Mouse (Mus musculus) stomach, embryonic 15.5 days (tissue): ENCODE results near the gene Olfr749. TPM values are rescaled to one million over a fixed set of nuclear protein-coding genes. Genes with fewer than 3 reads are reported as not detected.
A peak's percentile ranks its signal among the peaks of the same experiment; 100 is the strongest.
"Not testable (repeated sequence)": the region's sequence is repeated elsewhere in the genome, so short reads cannot be mapped to it uniquely, and the experiment has no call there.

Experiments
- ATAC-seq: fragments of 200-750 bp; cut with Nextera tagmentation; 2 replicates; pipeline ENCODE4 v1.8.0; 2017; ENCODE audit warnings: low read depth, moderate number of reproducible peaks, moderate TSS enrichment; ENCODE audit not compliant: insufficient read depth, low FRiP score
- H3K27ac ChIP-seq: fragments of 300-500 bp; sonication (generic); 2 replicates; pipeline ENCODE4 v1.5.1; 2015; ENCODE audit warnings: mild to moderate bottlenecking, inconsistent platforms
- H3K27me3 ChIP-seq: fragments of 300-500 bp; sonication (generic); replicated peaks from 2 replicates; pipeline ENCODE4 v1.6.1; 2015; ENCODE audit warnings: inconsistent platforms
- H3K36me3 ChIP-seq: fragments of 300-500 bp; sonication (generic); 2 replicates; pipeline ENCODE4 v1.6.1; 2015; ENCODE audit warnings: inconsistent platforms
- H3K4me1 ChIP-seq: fragments of 300-500 bp; sonication (generic); 2 replicates; pipeline ENCODE4 v1.6.1; 2015; ENCODE audit warnings: inconsistent platforms
- H3K4me2 ChIP-seq: fragments of 300-500 bp; sonication (generic); 2 replicates; pipeline ENCODE4 v1.6.1; 2015; ENCODE audit warnings: mild to moderate bottlenecking, inconsistent platforms
- H3K4me3 ChIP-seq: fragments of 300-500 bp; sonication (generic); replicated peaks from 2 replicates; pipeline ENCODE4 v1.5.1; 2015; ENCODE audit warnings: inconsistent platforms
- H3K9ac ChIP-seq: fragments of 300-500 bp; sonication (generic); 2 replicates; pipeline ENCODE4 v1.6.1; 2015; ENCODE audit warnings: inconsistent platforms
- H3K9me3 ChIP-seq: fragments of 300-500 bp; sonication (generic); 2 replicates; pipeline ENCODE4 v1.6.1; 2016; ENCODE audit warnings: inconsistent platforms
- WGBS: fragments of 180-500 bp; shearing (Covaris S2); methylation state at CpG from one replicate; pipeline ENCODE4 v1.1.7; 2015; 5-methylcytosine and 5-hydroxymethylcytosine counted together
- polyA plus RNA-seq: library from polyadenylated mRNA; unstranded; fragments of >200 nt; fragmentation: Nextera tagmentation; extraction: Ambion mirVana; gene quantifications from 2 replicates; pipeline ENCODE4 v1.2.1, GENCODE M21; 2015

The Olfr749 gene
- polyA plus RNA-seq, result not detected in 2 replicates

GRCm38 (mm10) chr14:50744994-50745393, at the start of gene Olfr749:
Olfr749 (minus strand) TSS chr14:50745094.
- Histone ChIP-seq H3K4me3 (no peak within 1 kb of the TSS), H3K27ac (no peak within 1 kb of the TSS)
- no peak for ATAC-seq

GRCm38 (mm10) chr14:50788157-50788556, 43.3 kb upstream of the Olfr749 start:
- Histone ChIP-seq H3K27ac (no peak overlapping the region), H3K9me3 (no peaks in the 10 kb centered on the region), H3K27me3 (no peaks in the 10 kb centered on the region), H3K4me1 (0 out of 2 replicates have a peak, but pooled peaks cover 5% of the 10 kb centered on the region), H3K4me2 (no peak overlapping the region), H3K4me3 (no peak overlapping the region), H3K36me3 (no peaks in the 10 kb centered on the region), H3K9ac (no peak overlapping the region)
- ATAC-seq, result no peak
- WGBS, result 1% methylated on average over 2 of the region's 2 CpGs

More at GRCm38 (mm10) chr14:50744994-50745393, at the start of gene Olfr749:
- Histone ChIP-seq H3K9ac (no peak within 1 kb of the TSS), H3K4me1 (no peaks in the 10 kb centered on the region), H3K27me3 (no peaks in the 10 kb centered on the region), H3K9me3 (no peaks in the 10 kb centered on the region), H3K4me2 (no peak within 1 kb of the TSS), H3K36me3 (no peaks in the 10 kb centered on the region)

GRCm38 (mm10) chr14:50785251-50785637, 40.4 kb upstream of the Olfr749 start, which contains the start of gene Ttc5:
Ttc5 (minus strand) TSS chr14:50785519.
- Histone ChIP-seq H3K4me3 (peak within 1 kb of the TSS; percentile 71), H3K27me3 (no peaks in the 10 kb centered on the region), H3K36me3 (peaks cover 3% of the 10 kb centered on the region; the same call in 1 of the 2 replicates), H3K4me2 (peak within 1 kb of the TSS; percentile 55), H3K9ac (peak within 1 kb of the TSS; percentile 60), H3K9me3 (no peaks in the 10 kb centered on the region), H3K27ac (peak within 1 kb of the TSS; percentile 49; the same call in 1 of the 2 replicates), H3K4me1 (0 out of 2 replicates have a peak, but pooled peaks cover 5% of the 10 kb centered on the region)
- under 1% methylated on average over 21 of the region's 21 CpGs for WGBS
- peak; percentile 93 for ATAC-seq

GRCm38 (mm10) chr14:50784391-50785250, 39.7 kb upstream of the Olfr749 start:
- H3K9me3 ChIP-seq, result no peaks in the 10 kb centered on the region

GRCm38 (mm10) chr14:50782166-50782565, 37.3 kb upstream of the Olfr749 start:
- no peaks in the 10 kb centered on the region for H3K9me3 ChIP-seq
- H3K4me3 ChIP-seq, result no peak overlapping the region
- no peak overlapping the region for H3K27ac ChIP-seq
- H3K4me2 ChIP-seq, result no peak overlapping the region
- H3K9ac ChIP-seq, result no peak overlapping the region
- H3K36me3 ChIP-seq, result peaks cover 3% of the 10 kb centered on the region; the same call in 1 of the 2 replicates
- H3K4me1 ChIP-seq, result 0 out of 2 replicates have a peak, but pooled peaks cover 5% of the 10 kb centered on the region
- no peak for ATAC-seq
- H3K27me3 ChIP-seq, result no peaks in the 10 kb centered on the region
- 91% methylated on average over 3 of the region's 3 CpGs for WGBS

More at GRCm38 (mm10) chr14:50784391-50785250, 39.7 kb upstream of the Olfr749 start:
- H3K4me3 ChIP-seq, result peak overlapping the region; percentile 71
- peaks cover 3% of the 10 kb centered on the region; the same call in 1 of the 2 replicates for H3K36me3 ChIP-seq
- no peaks in the 10 kb centered on the region for H3K27me3 ChIP-seq
- peak overlapping the region; percentile 60 for H3K9ac ChIP-seq
- 0 out of 2 replicates have a peak, but pooled peaks cover 5% of the 10 kb centered on the region for H3K4me1 ChIP-seq
- no peak for ATAC-seq
- H3K27ac ChIP-seq, result peak overlapping the region; percentile 49; the same call in 1 of the 2 replicates
- H3K4me2 ChIP-seq, result peak overlapping the region; percentile 55
- WGBS, result 19% methylated on average over 16 of the region's 16 CpGs

GRCm38 (mm10) chr14:50771342-50771741, 26.4 kb upstream of the Olfr749 start:
- Histone ChIP-seq H3K9ac (no peak overlapping the region), H3K9me3 (no peaks in the 10 kb centered on the region), H3K27ac (no peak overlapping the region), H3K4me3 (no peak overlapping the region), H3K36me3 (peaks cover 26% of the 10 kb centered on the region), H3K4me1 (no peaks in the 10 kb centered on the region), H3K4me2 (no peak overlapping the region), H3K27me3 (no peaks in the 10 kb centered on the region)
- ATAC-seq, result no peak
- 86% methylated on average over 2 of the region's 2 CpGs for WGBS

GRCm38 (mm10) chr14:50765736-50766135, 20.8 kb upstream of the Olfr749 start:
- Histone ChIP-seq H3K27ac (no peak overlapping the region), H3K4me3 (no peak overlapping the region), H3K27me3 (no peaks in the 10 kb centered on the region), H3K9ac (no peak overlapping the region), H3K4me1 (no peaks in the 10 kb centered on the region), H3K9me3 (no peaks in the 10 kb centered on the region), H3K4me2 (no peak overlapping the region), H3K36me3 (peaks cover 14% of the 10 kb centered on the region)
- no peak for ATAC-seq
- 93% methylated on average over 6 of the region's 6 CpGs for WGBS

GRCm38 (mm10) chr14:50758416-50759085, 13.7 kb upstream of the Olfr749 start:
- WGBS, result 69% methylated on average over 5 of the region's 5 CpGs
- H3K9ac ChIP-seq, result no peak overlapping the region
- no peaks in the 10 kb centered on the region for H3K27me3 ChIP-seq
- no peaks in the 10 kb centered on the region for H3K9me3 ChIP-seq
- H3K27ac ChIP-seq, result no peak overlapping the region
- H3K36me3 ChIP-seq, result no peaks in the 10 kb centered on the region
- no peak for ATAC-seq
- no peak overlapping the region for H3K4me2 ChIP-seq
- no peak overlapping the region for H3K4me3 ChIP-seq
- H3K4me1 ChIP-seq, result no peaks in the 10 kb centered on the region

- Histone ChIP-seq H3K9me3 (no peaks in the 10 kb centered on the region), H3K27me3 (no peaks in the 10 kb centered on the region), H3K9ac (no peak overlapping the region), H3K4me3 (no peak overlapping the region), H3K4me1 (no peaks in the 10 kb centered on the region), H3K36me3 (no peaks in the 10 kb centered on the region), H3K4me2 (no peak overlapping the region), H3K27ac (no peak overlapping the region)
- WGBS, result 69% methylated on average over 2 of the region's 2 CpGs
- ATAC-seq, result no peak
These were observed 3.3 kb downstream of the Olfr749 start for GRCm38 (mm10) chr14:50741584-50741983.

- H3K9me3 ChIP-seq, result no peaks in the 10 kb centered on the region
- 69% methylated on average over 2 of the region's 2 CpGs for WGBS
- no peaks in the 10 kb centered on the region for H3K36me3 ChIP-seq
- no peak overlapping the region for H3K4me3 ChIP-seq
- no peak overlapping the region for H3K27ac ChIP-seq
- H3K9ac ChIP-seq, result no peak overlapping the region
- no peaks in the 10 kb centered on the region for H3K4me1 ChIP-seq
- H3K4me2 ChIP-seq, result no peak overlapping the region
- no peaks in the 10 kb centered on the region for H3K27me3 ChIP-seq
- no peak for ATAC-seq
These were observed 4.6 kb downstream of the Olfr749 start for GRCm38 (mm10) chr14:50740334-50740733.

- H3K4me2 ChIP-seq, ATAC-seq, H3K4me3 ChIP-seq, H3K9me3 ChIP-seq, H3K9ac ChIP-seq, H3K27me3 ChIP-seq, H3K4me1 ChIP-seq, H3K27ac ChIP-seq, H3K36me3 ChIP-seq: not testable (repeated sequence)
- WGBS, result 79% methylated on average over 4 of the region's 4 CpGs
These were observed 22.5 kb downstream of the Olfr749 start for GRCm38 (mm10) chr14:50722371-50722770.

- not testable (repeated sequence) for H3K9me3 ChIP-seq, H3K36me3 ChIP-seq, H3K27me3 ChIP-seq, H3K27ac ChIP-seq, ATAC-seq, H3K9ac ChIP-seq, H3K4me3 ChIP-seq, H3K4me2 ChIP-seq, H3K4me1 ChIP-seq
- WGBS, result 87% methylated on average over 15 of the region's 15 CpGs
These were observed 25.0 kb downstream of the Olfr749 start for GRCm38 (mm10) chr14:50719875-50720274.
